Mouse (Mus musculus) C2C12 (cell line): ENCODE data around the gene 1700025G04Rik.

Source experiments
- CEBPB ChIP-seq: IDR thresholded peaks from one replicate; pipeline ENCODE4 v1.6.1; 2011; ENCODE audit warnings: low read depth, mild to moderate bottlenecking, control low read depth, moderate library complexity
- CTCF ChIP-seq: IDR thresholded peaks from one replicate; pipeline ENCODE4 v1.5.1; 2011; ENCODE audit not compliant: control insufficient read depth, insufficient read depth, insufficient read length
- USF1 ChIP-seq: IDR thresholded peaks from one replicate; pipeline ENCODE4 v1.6.1; 2011; ENCODE audit warnings: low read depth, mild to moderate bottlenecking, control low read depth, moderate library complexity

DNA sequence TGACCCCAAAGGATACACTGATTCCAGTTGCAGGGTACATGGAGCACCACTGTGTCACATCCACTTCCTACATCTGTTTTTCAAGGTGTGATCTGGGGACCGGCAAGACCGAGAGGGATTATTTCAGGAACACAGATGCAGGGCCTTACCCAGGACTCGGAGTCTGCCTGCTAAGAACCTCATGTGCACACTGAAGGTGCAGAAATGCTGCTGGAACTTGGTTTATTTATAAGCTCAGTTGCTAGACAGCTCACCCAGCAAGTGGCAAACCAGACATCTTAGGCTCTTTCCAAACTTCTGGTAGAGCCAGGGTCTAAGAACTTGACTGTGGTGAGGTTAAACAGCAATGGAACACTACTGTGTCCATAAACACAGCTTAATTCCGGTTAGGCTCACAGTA is 61.2 kb downstream of the 1700025G04Rik start:
- no peak for TF ChIP-seq CTCF
- no peak for TF ChIP-seq USF1
- TF ChIP-seq CEBPB = no peak
